Mouse (Mus musculus) ovary, adult 18-20 months (tissue): Measurements from ENCODE around the gene Artn.

ENCODE experiments used
- DNase-seq: peaks from one replicate; pipeline ENCODE4 v3.0.0; 2022; ENCODE audit warnings: low spot score, mixed read lengths

Artn gene

DNA sequence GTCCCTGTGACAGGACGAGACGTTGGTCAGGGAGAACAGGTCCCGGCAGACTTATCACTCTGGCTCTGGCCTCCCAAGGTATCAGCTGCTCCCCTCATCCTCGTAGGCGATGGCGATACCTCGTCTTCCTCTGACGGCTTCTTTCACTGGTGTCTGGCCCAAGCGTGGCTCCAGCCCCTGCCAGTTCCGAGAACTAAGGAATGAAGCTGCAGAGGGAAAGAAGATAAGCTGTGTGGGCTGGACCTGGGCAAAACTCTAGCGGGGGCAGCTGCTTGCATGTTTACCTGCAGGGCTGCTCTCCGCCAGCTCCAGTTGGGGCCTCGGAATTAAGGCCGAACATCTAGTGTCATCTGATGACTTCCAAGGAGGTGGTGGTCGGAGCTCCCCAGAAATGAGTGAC lies 40.1 kb downstream of the Artn start:
- DNase-seq: no peak

- no peak for DNase-seq
Observed at GRCm38 (mm10) chr4:117887920-117888319, 41.6 kb downstream of the Artn start.

DNA sequence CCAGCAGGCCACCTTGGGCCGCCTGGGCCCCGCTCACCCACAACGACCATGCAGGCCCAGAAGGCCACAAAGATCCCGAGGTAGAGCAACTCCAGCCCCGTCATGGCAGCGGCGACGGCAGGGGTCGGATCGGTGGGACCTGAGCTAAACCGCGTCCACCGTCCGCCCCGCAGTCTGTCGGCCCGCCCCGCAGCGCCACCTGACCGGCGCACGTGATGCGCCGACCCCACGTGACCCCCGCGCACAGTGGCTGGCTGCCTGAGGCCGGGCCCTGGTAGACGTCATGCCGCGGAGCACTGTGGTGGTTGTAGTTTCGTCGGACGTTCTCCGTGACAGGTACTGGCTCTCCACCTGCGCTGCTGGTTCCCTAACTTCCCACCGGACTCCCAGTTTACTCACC lies 42.4 kb downstream of the Artn start, which contains the start of gene Atp6v0b:
Gene Atp6v0b (minus strand): TSS at position 201 of the 400 bp plus-strand sequence.
- DNase-seq: peak; percentile 82

GRCm38 (mm10) chr4:117886644-117887043 lies 42.9 kb downstream of the Artn start:
- no peak for DNase-seq

DNA sequence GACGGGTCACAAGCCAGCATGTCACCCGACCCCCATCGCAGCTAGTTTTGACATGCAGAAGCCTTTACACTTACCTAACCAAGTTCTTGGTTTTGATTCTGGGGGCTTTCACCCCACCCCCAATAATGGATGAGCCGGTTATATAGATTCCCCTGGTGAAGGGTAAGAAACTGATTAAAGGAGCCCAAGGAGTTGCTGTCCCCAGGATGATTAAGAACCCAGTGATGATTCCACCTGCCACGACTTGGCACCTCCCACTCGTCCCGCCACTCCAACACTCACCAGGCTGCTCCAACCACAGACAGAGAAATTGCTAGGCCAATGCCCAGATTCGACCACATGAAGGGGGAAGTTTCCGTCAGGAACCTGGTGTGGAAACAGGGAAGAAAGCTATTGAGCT lies 43.6 kb downstream of the Artn start:
- DNase-seq: no peak

DNA sequence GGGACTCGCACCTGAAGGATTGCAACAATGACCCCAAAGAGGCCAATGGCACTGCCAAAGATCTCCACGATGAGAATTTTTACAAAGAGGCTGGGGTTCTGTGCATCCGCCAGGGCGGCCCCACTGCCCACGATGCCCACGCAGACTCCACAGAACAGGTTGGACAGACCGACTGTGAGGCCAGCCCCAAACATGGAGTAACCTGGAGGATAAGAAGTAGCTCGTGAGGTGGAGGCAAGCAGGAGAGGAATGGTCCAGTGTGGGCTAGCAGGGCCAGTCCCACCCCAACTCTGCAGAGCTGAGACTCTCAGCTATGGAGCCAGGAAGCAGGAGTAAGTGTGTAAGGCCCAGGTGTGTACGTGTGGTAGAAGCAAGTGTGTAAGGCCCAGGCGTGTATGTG lies 44.5 kb downstream of the Artn start:
- DNase-seq: no peak

DNA sequence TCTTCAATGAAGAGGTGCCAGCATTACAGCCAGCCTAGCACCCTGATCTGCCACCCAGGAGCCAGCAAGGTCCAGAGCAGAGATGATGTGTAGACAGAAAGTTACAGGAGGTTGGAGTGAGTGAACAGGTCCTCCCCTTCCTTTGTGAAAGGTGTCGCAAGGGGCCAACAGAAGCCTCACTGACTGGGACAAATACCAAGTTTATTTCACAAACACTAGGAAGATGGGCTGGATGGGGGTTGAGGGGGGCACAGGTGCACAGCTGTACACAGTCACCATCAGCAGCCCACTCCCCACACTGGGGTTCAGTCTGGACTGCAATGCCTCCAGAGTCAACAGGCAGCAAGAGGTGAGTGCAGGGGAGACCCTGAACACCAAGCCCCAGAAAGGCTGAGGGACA lies 45.4 kb downstream of the Artn start:
- DNase-seq: no peak

- DNase-seq: no peak
Observed at GRCm38 (mm10) chr4:117882701-117883691, 46.6 kb downstream of the Artn start, which contains the start of gene B4galt2. B4galt2 (minus strand) TSS chr4:117883487.

- no peak for DNase-seq
Observed at GRCm38 (mm10) chr4:117878703-117879102, 50.9 kb downstream of the Artn start.

DNA sequence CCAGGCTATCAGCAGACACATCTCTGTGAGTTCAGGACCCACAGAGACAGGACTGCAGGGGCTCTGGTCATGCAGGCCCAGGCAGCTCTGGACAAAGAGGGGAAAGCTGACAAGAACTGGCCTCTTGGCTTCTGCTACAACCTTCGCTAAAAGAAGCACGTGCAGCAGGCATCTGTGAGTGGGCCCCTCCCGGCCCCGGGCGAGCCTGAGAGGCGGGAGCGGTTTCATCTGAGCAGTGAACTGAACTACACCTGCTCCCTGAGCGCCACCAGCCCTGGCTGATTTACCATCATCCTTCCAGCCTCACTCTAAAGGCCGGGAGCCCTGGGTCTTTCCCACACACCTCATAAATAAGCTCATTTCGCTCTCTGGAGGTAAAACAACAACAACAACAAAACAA lies 51.3 kb downstream of the Artn start:
- DNase-seq: no peak
